Mouse (Mus musculus) lung, adult 2 months (tissue): Measurements from ENCODE around the gene Mepce.

Experiments used
- CTCF ChIP-seq: fragments of 200-500 bp; IDR thresholded peaks from 2 replicates; pipeline ENCODE4 v1.5.1; 2011; ENCODE audit warnings: mild to moderate bottlenecking, low read length, control low read depth; ENCODE audit not compliant: insufficient read depth
- POLR2A ChIP-seq: fragments of 200-500 bp; IDR thresholded peaks from 2 replicates; pipeline ENCODE4 v1.6.1; 2011; ENCODE audit warnings: low read depth, mild to moderate bottlenecking, control low read depth, low read length, borderline replicate concordance; ENCODE audit errors: extremely low read depth

DNA sequence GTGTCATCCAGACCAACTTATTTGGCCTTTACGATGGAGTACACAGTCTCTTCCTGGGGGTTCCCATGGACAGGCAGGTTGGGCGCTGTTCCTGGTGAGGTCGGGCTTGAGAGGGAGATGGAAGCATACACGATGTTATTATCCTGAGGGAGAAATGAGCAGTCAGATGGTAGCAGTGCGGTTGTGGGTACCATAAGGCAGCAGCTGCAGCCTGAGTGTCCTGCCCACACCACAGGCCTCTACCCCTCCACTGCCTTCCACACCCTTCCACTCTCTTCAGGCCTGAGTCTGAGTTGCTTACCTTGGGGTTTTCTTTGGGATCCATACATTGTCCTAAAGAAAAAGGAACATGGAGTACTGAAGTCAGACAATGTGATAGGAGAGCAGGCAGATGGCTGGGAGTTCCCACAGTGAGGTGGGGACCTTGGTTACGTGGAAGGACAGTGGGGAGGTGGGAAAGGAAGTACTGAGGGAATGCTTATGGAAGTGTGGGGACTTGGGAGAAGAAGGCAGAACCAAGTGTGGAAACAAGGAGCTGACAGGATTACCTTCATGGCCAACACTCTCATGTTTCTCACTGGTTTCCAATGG is 36.1 kb upstream of the Mepce start:
- TF ChIP-seq POLR2A (no peak), CTCF (no peak)
